Mouse (Mus musculus) splenic B cell, adult 2 months (primary cell): ENCODE results near the gene Gm13271.
"Not testable (repeated sequence)": the region's sequence is repeated elsewhere in the genome, so short reads cannot be mapped to it uniquely, and the experiment has no call there.

Source experiments
- DNase-seq: peaks from one replicate; pipeline ENCODE4 v3.0.0-alpha.2; 2011; ENCODE audit warnings: low read depth, low spot score
- H3K27me3 ChIP-seq: 2 replicates; pipeline ENCODE4 v1.6.1; 2012; ENCODE audit warnings: mild to moderate bottlenecking, low read length, moderate library complexity, mixed read lengths; ENCODE audit not compliant: control insufficient read depth, poor library complexity, insufficient read depth, severe bottlenecking
- H3K36me3 ChIP-seq: 2 replicates; pipeline ENCODE4 v1.6.1; 2012; ENCODE audit warnings: mild to moderate bottlenecking, low read length, moderate library complexity, mixed read lengths; ENCODE audit not compliant: control insufficient read depth, poor library complexity, insufficient read depth, severe bottlenecking

Gm13271 gene

DNA sequence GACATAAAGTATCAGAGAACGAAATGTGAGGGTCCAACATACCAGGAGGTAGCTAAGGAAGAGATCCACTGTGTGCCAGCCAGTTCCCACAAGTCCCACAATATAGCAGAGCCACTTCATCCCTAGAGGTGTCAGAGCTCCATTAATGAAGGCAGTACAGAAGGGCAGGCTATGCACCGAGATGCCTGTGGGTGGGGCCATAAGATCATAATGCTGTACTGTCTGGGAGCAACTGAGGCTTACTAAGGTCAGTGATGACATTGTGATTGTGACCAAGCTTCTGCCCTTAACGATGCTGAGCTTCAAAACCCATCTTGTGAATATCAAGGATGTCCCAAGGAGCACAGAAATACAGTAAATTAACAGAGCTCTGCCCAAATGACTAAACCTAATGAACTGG, 10.5 kb upstream of the Gm13271 start:
- DNase-seq: no peak
- no peaks in the 10 kb centered on the region for H3K36me3 ChIP-seq

DNA sequence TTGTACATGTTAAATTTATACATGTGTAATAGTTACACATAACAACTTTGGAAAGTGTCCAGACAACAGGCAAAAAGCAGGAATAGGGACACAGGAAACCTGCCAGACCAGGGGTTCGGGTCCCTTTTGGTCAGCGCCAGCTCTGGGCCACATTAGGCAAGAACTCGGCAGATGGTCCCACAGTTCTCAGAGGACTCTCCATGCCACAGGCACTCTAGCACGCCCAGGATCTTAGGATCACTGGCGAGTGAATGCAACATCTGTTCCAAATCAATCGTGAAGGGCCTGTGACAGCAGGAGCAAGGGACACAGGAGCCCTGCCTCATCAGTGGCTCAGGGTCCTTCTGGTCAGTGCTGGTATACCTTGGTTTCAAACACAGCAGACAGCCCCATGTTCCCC, 4.7 kb upstream of the Gm13271 start:
- no peak for DNase-seq
- no peaks in the 10 kb centered on the region for H3K36me3 ChIP-seq
- no peaks in the 10 kb centered on the region for H3K27me3 ChIP-seq

More for the DNA sequence above, 10.5 kb upstream of the Gm13271 start:
- H3K27me3 ChIP-seq: no peaks in the 10 kb centered on the region; the same call in 1 of the 2 replicates

DNA sequence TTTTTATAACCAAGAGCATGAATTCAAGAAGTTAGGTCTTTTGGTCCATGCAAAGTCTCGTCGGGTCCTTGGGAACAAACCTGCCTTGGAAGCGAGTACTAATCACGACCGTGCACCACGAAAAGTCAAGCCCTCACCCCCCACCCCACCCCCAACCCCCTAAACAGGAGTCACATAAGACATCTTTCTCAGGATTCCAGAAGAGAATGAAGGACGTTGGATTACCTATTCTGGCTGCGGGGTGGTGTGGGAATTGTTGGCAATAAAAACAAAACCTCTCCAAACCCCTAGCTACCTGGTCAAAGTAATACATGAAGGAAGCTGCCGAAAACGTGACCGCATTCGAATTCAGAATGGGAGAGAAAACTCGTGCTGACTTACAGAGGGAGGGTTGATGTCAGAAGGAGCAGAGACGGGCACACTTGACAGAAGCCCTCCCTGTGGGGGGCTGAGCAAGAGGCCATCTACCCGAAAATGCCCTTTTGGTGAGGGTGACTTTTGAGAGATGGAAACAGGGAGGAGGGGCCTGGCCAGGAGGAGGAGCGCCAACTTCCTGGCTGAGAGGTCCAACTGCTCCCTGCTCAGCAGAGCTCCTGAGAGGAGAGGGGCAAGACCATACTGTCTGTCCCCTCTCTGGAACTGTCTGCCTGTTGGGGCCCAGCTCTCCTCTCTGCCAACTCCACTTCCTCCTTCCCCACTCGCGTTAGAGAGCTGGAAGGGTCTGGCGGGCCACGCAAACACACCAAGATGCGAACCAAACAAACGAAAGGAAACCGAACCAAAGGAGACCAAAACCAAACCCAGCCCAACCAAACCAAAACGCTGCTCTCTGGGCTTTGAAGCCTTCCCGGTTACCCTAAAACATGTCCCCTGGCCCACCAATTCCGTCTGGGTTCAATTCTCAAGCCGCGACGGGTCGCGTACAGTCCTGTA, 2.2 kb downstream of the Gm13271 start:
- peak; percentile 34 for DNase-seq

DNA sequence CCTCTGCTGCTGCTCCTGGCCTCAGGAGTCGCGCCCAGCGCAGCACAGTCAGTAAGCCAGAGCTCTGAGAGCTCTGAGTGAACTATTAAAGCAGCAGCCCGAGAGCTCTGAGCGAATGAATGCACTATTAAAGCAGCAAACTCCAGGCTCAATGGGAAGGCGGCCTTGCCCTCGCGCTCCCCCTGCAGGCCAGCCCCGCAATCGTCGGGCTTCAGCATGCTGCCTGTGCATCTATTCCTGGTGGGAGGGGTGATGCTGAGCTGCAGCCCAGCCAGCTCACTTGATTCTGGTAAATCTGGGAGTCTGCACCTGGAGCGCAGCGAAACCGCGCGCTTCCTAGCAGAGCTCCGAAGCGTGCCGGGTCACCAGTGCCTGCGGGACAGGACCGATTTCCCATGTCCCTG, 3.0 kb downstream of the Gm13271 start:
- DNase-seq: peak; percentile 92
- not testable (repeated sequence) for H3K36me3 ChIP-seq, H3K27me3 ChIP-seq

More for the DNA sequence above, 2.2 kb downstream of the Gm13271 start:
- H3K36me3 ChIP-seq, H3K27me3 ChIP-seq: not testable (repeated sequence)

DNA sequence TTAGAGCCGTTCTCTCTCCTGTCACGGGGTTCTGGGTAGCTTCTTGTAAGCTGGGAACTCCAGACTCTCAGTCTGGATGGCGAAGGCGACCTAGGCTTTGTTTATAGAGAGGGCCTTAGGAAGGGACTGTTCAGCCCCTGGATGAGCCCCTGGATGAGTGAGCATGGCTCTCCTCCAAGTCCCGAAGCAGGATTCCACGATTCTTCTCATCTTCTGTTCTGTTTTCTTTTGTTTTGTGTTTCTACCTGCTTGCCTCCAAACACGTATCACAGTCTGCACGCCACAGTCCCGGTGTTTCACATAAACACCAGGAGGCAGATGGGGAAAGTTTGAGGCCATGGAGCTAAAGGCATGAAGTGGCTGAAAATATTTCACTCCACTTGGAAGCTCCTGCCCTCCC, 4.1 kb downstream of the Gm13271 start:
- DNase-seq, H3K27me3 ChIP-seq, H3K36me3 ChIP-seq: not testable (repeated sequence)

DNA sequence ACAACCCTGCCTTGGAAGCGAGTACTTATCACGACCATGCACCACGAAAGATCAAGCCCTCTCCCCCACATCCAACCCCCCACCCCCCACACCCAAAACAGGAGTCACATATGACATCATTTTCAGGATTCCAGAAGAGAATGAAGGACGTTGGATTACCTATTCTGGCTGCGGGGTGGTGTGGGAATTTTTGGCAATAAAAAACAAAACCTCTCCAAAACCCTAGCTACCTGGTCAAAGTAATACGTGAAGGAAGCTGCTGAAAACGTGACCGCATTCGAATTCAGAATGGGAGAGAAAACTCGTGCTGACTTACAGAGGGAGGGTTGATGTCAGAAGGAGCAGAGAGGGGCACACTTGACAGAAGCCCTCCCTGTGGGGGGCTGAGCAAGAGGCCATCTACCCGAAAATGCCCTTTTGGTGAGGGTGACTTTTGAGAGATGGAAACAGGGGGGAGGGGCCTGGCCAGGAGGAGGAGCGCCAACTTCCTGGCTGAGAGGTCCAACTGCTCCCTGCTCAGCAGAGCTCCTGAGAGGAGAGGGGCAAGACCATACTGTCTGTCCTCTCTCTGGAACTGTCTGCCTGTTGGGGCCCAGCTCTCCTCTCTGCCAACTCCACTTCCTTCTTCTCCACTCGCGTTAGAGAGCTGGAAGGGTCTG, 5.1 kb downstream of the Gm13271 start, which contains the start of gene Gm13283:
Gm13283 (plus strand) TSS at position 510 of the 659 bp plus-strand sequence.
- not testable (repeated sequence) for DNase-seq, H3K36me3 ChIP-seq, H3K27me3 ChIP-seq

DNA sequence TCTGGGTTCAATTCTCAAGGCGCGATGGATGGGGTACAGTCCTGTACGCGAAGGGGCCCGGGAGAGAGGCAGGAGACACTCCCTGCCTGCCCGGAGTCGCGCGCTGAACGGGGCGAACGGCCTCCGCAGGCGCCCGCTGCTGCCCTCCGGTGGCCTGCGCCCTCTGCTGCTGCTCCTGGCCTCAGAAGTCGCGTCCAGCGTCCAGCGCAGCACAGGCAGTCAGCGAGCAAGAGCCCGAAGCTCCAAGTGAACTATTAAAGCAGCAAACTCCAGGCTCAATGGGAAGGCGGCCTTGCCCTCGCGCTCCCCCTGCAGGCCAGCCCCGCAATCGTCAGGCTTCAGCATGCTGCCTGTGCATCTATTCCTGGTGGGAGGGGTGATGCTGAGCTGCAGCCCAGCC, 5.8 kb downstream of the Gm13271 start:
- not testable (repeated sequence) for H3K27me3 ChIP-seq
- DNase-seq: peak; percentile 79

DNA sequence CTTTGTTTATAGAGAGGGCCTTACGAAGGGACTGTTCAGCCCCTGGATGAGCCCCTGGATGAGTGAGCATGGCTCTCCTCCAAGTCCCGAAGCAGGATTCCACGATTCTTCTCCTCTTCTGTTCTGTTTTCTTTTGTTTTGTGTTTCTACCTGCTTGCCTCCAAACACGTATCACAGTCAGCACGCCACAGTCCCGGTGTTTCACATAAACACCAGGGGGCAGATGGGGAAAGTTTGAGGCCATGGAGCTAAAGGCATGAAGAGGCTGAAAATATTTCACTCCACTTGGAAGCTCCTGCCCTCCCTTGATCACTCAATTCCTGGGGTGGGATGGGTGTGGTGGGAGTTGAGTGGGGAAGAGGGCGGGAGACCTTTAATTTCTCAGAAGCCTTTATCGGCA, 7.1 kb downstream of the Gm13271 start:
- not testable (repeated sequence) for DNase-seq

More for the DNA sequence above, 5.8 kb downstream of the Gm13271 start:
- H3K36me3 ChIP-seq: not testable (repeated sequence)

DNA sequence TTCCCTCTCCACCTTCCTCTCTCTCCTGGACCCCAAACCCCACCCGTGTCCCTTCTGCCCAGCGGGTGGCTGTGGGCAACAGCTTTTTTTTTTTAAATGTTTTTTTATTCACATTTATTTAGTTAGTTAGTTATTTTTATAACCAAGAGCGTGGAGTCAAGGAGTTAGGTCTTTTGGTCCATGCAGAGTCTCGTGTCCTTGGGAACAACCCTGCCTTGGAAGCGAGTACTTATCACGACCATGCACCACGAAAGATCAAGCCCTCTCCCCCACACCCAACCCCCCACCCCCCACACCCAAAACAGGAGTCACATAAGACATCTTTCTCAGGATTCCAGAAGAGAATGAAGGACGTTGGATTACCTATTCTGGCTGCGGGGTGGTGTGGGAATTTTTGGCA, 7.7 kb downstream of the Gm13271 start:
- H3K27me3 ChIP-seq, DNase-seq, H3K36me3 ChIP-seq: not testable (repeated sequence)

More for the DNA sequence above, 7.1 kb downstream of the Gm13271 start:
- H3K36me3 ChIP-seq, H3K27me3 ChIP-seq: not testable (repeated sequence)

DNA sequence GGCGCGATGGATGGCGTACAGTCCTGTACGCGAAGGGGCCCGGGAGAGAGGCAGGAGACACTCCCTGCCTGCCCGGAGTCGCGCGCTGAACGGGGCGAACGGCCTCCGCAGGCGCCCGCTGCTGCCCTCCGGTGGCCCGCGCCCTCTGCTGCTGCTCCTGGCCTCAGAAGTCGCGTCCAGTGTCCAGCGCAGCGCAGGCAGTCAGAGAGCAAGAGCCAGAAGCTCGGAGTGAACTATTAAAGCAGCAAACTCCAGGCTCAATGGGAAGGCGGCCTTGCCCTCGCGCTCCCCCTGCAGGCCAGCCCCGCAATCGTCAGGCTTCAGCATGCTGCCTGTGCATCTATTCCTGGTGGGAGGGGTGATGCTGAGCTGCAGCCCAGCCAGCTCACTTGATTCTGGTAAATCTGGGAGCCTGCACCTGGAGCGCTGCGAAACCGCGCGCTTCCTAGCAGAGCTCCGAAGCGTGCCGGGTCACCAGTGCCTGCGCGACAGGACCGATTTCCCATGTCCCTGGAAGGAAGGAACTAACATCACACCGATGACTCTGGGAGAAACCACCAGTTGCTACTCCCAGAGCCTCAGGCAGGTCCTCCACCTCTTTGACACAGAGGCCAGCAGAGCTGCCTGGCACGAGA, 8.8 kb downstream of the Gm13271 start:
- DNase-seq: peak; percentile 68
- H3K27me3 ChIP-seq, H3K36me3 ChIP-seq: not testable (repeated sequence)

DNA sequence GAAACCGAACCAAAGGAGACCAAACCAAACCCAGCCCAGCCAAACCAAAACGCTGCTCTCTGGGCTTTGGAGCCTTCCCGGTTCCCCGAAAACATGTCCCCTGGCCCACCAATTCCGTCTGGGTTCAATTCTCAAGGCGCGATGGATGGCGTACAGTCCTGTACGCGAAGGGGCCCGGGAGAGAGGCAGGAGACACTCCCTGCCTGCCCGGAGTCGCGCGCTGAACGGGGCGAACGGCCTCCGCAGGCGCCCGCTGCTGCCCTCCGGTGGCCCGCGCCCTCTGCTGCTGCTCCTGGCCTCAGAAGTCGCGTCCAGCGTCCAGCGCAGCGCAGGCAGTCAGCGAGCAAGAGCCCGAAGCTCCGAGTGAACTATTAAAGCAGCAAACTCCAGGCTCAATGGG, 18.9 kb downstream of the Gm13271 start, which contains the start of gene Gm13290:
Gm13290 (plus strand) TSS at position 301 of the 400 bp plus-strand sequence.
- DNase-seq, H3K36me3 ChIP-seq, H3K27me3 ChIP-seq: not testable (repeated sequence)

DNA sequence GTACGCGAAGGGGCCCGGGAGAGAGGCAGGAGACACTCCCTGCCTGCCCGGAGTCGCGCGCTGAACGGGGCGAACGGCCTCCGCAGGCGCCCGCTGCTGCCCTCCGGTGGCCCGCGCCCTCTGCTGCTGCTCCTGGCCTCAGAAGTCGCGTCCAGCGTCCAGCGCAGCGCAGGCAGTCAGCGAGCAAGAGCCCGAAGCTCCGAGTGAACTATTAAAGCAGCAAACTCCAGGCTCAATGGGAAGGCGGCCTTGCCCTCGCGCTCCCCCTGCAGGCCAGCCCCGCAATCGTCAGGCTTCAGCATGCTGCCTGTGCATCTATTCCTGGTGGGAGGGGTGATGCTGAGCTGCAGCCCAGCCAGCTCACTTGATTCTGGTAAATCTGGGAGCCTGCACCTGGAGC, 22.0 kb downstream of the Gm13271 start, which contains the start of gene Gm13289:
Gm13289 (plus strand) TSS at position 301 of the 400 bp plus-strand sequence.
- H3K27me3 ChIP-seq, H3K36me3 ChIP-seq, DNase-seq: not testable (repeated sequence)

DNA sequence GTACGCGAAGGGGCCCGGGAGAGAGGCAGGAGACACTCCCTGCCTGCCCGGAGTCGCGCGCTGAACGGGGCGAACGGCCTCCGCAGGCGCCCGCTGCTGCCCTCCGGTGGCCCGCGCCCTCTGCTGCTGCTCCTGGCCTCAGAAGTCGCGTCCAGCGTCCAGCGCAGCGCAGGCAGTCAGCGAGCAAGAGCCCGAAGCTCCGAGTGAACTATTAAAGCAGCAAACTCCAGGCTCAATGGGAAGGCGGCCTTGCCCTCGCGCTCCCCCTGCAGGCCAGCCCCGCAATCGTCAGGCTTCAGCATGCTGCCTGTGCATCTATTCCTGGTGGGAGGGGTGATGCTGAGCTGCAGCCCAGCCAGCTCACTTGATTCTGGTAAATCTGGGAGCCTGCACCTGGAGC, 24.9 kb downstream of the Gm13271 start, which contains the start of gene Gm13272:
Gm13272 (plus strand) TSS at position 301 of the 400 bp plus-strand sequence.
- not testable (repeated sequence) for DNase-seq, H3K27me3 ChIP-seq, H3K36me3 ChIP-seq

DNA sequence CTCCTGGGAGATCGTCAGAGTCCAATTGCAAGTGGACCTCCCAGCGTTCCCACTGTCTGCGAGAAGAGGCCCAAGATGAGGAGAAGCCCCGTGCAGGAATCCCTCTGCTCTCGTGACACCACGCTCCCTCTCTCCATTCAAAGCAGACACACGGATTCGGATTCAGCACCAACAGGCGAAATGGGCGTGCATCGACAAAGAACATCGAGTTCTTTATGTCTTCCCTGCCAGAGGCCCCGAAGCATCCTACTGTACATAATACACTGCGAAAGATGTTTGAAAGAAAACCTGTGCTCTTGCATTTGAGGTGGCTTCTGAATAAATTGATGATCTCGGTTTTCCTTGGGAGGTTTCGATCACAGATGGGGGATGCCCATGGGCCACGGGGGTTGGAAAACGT, 25.7 kb downstream of the Gm13271 start:
- not testable (repeated sequence) for H3K36me3 ChIP-seq, H3K27me3 ChIP-seq, DNase-seq
